Mouse (Mus musculus) megakaryocyte, adult 5-6 weeks (primary cell): ENCODE data around the gene Rps6kc1. TPM values are rescaled to one million over a fixed set of nuclear protein-coding genes. Genes with fewer than 3 reads are reported as not detected.

Experiments used
- ATAC-seq: 2 replicates; pipeline ENCODE4 v1.8.0; 2016; ENCODE audit warnings: mild to moderate bottlenecking, inconsistent platforms; ENCODE audit not compliant: poor library complexity, severe bottlenecking
- total RNA-seq, 2 experiments: library from RNA; stranded (forward) in 1 of 2; stranded (reverse) in 1 of 2; fragments of 153-499, 151-499 nt in 1 of 2; fragments of 221-1000, 200-1000 nt in 1 of 2; gene quantifications; 2 replicates each; pipeline versions ENCODE4 v1.2.3 to v1.2.4; 2015 to 2017

The Rps6kc1 gene
- total RNA-seq, 2 experiments from 2014 or later = 6.8 to 15.6 TPM

DNA sequence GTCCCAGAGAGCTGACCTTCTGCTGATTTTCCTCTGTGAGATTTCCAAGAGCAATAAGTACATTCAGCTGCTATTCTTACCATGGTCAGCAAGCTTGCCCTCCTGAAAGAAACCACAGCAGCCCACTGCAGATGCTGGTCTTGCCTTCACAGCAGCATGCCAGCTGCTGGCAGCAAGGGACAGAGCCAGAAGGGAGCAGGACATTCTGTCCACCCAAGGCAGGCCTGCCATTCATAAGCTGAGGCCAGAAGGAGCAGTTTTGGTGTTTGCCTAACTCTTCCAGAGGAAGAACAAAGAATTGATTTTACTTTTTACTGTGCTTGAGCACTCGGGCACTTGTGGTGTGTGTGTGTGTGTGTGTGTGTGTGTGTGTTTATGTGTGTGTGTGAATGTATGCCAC is 143.3 kb downstream of the Rps6kc1 start:
- ATAC-seq = no peak

GRCm38 (mm10) chr1:190767621-190768020 is 143.9 kb downstream of the Rps6kc1 start:
- no peak for ATAC-seq

- no peak for ATAC-seq
Measured at GRCm38 (mm10) chr1:190766800-190767199, 144.8 kb downstream of the Rps6kc1 start.

GRCm38 (mm10) chr1:190763756-190764155 is 147.8 kb downstream of the Rps6kc1 start:
- no peak for ATAC-seq

DNA sequence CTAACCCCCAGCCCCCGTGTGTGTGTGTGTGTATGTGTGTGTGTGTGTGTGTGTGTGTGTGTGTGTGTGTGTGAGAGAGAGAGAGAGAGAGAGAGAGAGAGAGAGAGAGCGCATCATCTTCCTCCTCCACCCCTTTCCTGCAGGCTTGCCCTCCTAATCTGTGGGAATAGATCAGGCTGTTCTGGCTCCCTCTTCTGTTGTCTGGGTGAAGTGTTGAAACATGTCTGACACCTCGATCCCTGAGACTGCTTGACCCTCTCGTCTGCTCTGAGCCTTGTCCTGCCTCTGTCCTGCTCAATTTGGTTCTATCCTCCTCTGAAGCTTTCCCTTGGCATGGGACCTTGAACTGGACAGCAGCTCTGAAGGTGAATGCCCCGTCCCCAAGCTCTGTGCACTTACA is 149.8 kb downstream of the Rps6kc1 start:
- no peak for ATAC-seq

GRCm38 (mm10) chr1:190757899-190758298 is 153.7 kb downstream of the Rps6kc1 start:
- no peak for ATAC-seq

- no peak for ATAC-seq
Measured at GRCm38 (mm10) chr1:190751794-190752570, 159.6 kb downstream of the Rps6kc1 start.

DNA sequence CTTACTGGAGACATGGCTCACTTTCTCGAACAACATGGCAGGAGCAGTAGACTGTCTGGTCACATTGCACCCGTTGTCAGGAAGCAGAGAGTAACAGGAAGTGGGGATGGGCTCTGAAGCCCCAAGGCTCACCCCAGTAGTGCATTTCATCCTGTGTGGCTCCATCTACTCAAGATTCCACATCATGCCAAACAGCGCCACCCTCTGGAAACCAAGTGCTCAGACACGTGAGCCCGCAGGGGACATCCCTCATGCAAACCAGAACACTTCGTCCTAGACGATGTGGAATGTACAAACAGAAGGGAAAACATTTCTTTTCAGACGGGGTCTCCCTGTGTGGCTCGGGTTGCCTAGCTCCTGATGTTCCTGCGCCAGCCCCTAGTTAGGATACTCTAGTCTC is 162.6 kb downstream of the Rps6kc1 start:
- no peak for ATAC-seq

- ATAC-seq = no peak
Measured at GRCm38 (mm10) chr1:190741421-190741820, 170.1 kb downstream of the Rps6kc1 start.

GRCm38 (mm10) chr1:190732803-190733202 is 178.8 kb downstream of the Rps6kc1 start:
- no peak for ATAC-seq

DNA sequence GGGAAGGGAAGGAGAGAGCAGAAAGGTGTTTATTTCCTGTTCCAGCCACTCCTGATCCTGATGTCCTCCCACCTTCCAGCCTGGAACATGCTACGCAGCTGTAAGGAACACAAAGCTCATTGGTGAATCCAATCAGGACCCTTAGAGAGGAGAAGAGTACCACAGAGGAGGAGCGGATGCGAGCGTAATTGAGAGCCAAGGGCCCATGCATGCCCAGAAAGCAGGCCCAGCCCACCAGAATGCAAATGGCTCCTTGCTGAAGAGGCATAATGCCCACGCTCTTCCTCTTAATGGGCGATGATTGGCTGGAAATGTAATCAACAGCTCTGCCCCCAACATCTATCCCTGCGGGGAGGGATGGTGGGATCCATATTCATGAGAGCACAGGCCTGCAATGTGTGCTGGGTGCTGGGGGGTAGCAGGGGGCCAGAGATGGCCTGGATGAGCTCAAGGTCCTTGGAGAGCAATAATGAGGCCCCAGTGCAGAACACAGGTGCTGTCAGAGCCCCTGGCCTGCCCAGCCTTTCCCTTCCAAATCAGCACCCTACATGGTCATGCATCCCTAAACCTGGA is 182.0 kb downstream of the Rps6kc1 start:
- ATAC-seq = no peak

GRCm38 (mm10) chr1:190728111-190728651 is 183.4 kb downstream of the Rps6kc1 start:
- no peak for ATAC-seq

GRCm38 (mm10) chr1:190727385-190727784 is 184.2 kb downstream of the Rps6kc1 start:
- ATAC-seq = no peak

GRCm38 (mm10) chr1:190724591-190725380 is 186.8 kb downstream of the Rps6kc1 start:
- no peak for ATAC-seq

DNA sequence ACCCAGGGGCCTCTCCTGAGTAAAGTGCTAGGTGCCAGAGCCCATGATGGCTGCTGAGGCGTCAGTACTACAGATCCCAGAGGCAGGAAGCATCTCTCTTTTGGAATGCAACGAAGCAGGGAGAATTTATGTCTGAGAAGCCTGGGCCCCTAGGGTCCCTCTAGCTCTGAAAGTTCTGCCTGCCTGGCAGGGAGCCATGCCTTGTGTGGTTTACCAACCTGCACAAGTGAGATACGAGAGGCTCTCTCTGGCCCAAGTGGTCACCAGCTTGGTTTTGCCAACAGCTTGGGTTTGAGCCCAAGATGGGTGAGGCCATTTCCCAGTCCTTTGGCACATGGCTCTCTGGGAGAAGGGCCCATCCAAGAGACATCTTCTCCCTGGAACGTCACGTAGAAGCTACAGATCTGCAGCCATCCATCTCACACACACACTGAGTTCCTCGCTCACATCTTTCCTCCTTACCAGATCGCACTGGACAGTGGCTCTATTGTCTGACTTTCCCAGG is 187.6 kb downstream of the Rps6kc1 start:
- ATAC-seq = no peak

DNA sequence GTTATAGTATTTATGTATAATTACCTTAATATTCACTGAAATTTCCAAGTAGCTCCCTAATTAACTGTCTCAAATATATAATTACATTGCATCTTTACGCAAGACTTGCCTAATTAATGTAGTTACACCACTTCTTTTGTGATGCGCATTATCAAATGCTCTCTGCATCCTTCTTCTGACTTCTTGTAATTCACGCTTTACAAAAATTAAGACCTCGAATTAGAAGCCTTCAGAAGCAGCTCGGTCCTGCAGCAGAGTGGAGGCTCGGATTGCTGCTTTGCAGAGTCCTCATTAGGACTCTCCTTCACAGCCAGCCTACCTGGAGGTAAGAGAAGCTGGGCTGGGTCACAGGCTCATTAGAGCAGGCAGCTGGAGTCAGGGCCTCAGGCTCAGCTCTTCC is 197.7 kb downstream of the Rps6kc1 start:
- no peak for ATAC-seq

DNA sequence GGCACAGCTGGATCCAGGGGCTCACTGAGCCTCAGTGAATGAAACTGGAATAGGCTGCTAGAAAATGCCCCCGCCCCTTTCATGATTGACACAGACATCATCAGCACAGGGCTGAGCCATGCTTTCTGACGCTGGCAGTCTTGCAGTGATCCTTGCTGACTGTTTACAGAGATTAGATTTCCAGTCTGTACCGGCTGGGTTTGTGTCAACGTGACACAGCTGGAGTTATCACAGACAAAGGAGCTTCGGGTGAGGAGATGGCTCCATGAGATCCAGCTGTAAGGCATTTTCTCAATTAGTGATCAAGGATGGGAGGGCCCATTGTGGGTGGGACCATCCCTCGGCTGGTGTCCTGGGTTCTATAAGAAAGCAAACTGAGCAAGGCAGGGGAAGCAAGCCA is 214.0 kb downstream of the Rps6kc1 start:
- no peak for ATAC-seq

GRCm38 (mm10) chr1:190695589-190695988 is 216.0 kb downstream of the Rps6kc1 start:
- ATAC-seq = no peak

DNA sequence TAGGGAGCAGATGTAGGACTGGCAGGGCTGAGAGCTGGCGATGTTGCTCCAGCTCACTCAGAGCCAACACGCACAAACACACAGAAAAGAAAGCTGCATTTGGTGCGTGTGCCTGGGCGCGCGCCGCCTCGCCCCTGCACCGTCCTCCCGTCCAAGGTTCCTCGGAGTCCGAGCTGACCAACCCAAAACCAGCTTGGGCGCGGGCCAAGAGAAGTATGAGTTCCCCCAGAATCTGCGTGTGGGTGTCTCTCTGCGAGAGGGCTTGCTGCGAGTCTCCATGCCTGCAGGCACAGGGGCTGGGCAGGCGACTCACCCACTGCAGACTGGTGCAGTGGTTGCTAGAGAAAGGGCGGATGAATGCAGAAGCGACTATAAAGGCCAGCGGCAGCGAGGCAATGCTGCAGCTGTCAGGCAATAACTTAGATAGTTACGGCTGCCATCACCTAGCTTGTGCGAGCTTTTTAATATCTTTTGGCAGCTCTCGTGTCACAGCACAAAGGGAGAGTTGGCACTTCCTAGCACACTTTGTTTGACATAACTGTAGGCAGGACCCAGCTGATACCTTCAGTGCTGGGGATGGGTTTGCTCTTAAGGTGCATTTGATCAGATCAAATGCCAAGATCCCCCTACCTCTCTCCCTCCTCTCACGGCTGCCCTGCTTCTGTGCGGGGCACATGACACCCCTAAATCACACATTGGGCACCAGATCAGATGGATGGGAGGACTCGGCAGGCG is 220.9 kb downstream of the Rps6kc1 start:
- ATAC-seq = no peak

DNA sequence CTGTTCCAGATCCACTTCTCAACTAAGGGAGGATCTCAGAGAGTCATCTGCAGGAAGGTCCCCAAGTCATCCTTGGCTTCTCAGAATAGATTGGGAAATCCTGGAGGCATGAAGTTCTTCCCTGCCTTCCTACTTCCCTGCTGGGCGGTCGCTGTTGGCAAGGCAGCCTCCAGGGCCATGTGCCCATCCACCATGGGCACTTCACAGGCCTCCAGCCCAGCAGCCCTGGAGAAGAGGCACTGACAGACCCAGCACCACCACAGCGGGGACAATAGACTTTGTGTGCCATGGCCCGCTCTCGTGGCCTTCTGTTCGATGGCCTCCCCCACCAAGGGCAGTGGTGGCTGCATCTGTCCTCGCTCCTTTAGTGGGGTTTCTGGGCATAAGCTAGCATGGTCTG is 228.5 kb downstream of the Rps6kc1 start:
- ATAC-seq = no peak
